Mouse (Mus musculus) hindbrain, embryonic 11.5 days (tissue): ENCODE data around the gene Agpat3. TPM values are rescaled to one million over a fixed set of nuclear protein-coding genes. Genes with fewer than 3 reads are reported as not detected.

Experiments
- ATAC-seq: fragments of 200-750 bp; cut with Nextera tagmentation; 2 replicates; pipeline ENCODE4 v1.8.0; 2017; ENCODE audit warnings: mild to moderate bottlenecking, moderate TSS enrichment, moderate library complexity; ENCODE audit not compliant: low FRiP score
- DNase-seq: peaks from one replicate; pipeline ENCODE4 v3.0.0-alpha.2; 2015; ENCODE audit warnings: low spot score
- H3K27ac ChIP-seq: fragments of 300-500 bp; sonication (generic); 2 replicates; pipeline ENCODE4 v1.5.1; 2014; ENCODE audit warnings: mild to moderate bottlenecking, low read depth, low read length
- H3K27me3 ChIP-seq: fragments of 300-500 bp; sonication (generic); 2 replicates; pipeline ENCODE4 v1.6.1; 2014; ENCODE audit warnings: mild to moderate bottlenecking, low read length, moderate library complexity, mixed read lengths; ENCODE audit not compliant: control insufficient read depth, insufficient read depth
- H3K36me3 ChIP-seq: fragments of 300-500 bp; sonication (generic); 2 replicates; pipeline ENCODE4 v1.6.1; 2014; ENCODE audit warnings: mild to moderate bottlenecking, low read length, moderate library complexity, mixed read lengths; ENCODE audit not compliant: control insufficient read depth, insufficient read depth
- H3K4me1 ChIP-seq: fragments of 300-500 bp; sonication (generic); replicated peaks from 2 replicates; pipeline ENCODE4 v1.6.1; 2014; ENCODE audit warnings: low read length, mixed read lengths; ENCODE audit not compliant: control insufficient read depth, insufficient read depth
- H3K4me2 ChIP-seq: fragments of 300-500 bp; sonication (generic); replicated peaks from 2 replicates; pipeline ENCODE4 v1.6.1; 2014; ENCODE audit warnings: mild to moderate bottlenecking, low read depth, low read length
- H3K4me3 ChIP-seq: fragments of 300-500 bp; sonication (generic); 2 replicates; pipeline ENCODE4 v1.5.1; 2014; ENCODE audit warnings: low read depth, low read length
- H3K9ac ChIP-seq: fragments of 300-500 bp; sonication (generic); 2 replicates; pipeline ENCODE4 v1.6.1; 2014; ENCODE audit warnings: low read depth, low read length
- H3K9me3 ChIP-seq: fragments of 300-500 bp; sonication (generic); 2 replicates; pipeline ENCODE4 v1.6.1; 2016; ENCODE audit warnings: low read length; ENCODE audit not compliant: control insufficient read depth
- WGBS: fragments of 180-500 bp; shearing (Covaris S2); extraction: QIAGEN DNeasy Blood & Tissue Kit; methylation state at CpG from one replicate; pipeline ENCODE4 v1.1.7; 2014; 5-methylcytosine and 5-hydroxymethylcytosine counted together
- polyA plus RNA-seq: library from polyadenylated mRNA; unstranded; fragments of >200 nt; fragmentation: Nextera tagmentation; extraction: Ambion mirVana; gene quantifications from 2 replicates; pipeline ENCODE4 v1.2.1, GENCODE M21; 2014

Agpat3 gene
- polyA plus RNA-seq, 1 experiment from 2014 or later, result 46.0 TPM

GRCm38 (mm10) chr10:78388216-78388980 is 36.1 kb upstream of the Agpat3 start:
- Histone ChIP-seq H3K9me3 (no peaks in the 10 kb centered on the region), H3K36me3 (no peaks in the 10 kb centered on the region), H3K9ac (no peak overlapping the region), H3K27me3 (peaks cover 17% of the 10 kb centered on the region), H3K4me2 (no peak overlapping the region), H3K4me1 (no peaks in the 10 kb centered on the region), H3K4me3 (no peak overlapping the region), H3K27ac (no peak overlapping the region)
- 70% methylated on average over 20 of the region's 20 CpGs for WGBS
- ATAC-seq, result no peak
- DNase-seq, result no peak

DNA sequence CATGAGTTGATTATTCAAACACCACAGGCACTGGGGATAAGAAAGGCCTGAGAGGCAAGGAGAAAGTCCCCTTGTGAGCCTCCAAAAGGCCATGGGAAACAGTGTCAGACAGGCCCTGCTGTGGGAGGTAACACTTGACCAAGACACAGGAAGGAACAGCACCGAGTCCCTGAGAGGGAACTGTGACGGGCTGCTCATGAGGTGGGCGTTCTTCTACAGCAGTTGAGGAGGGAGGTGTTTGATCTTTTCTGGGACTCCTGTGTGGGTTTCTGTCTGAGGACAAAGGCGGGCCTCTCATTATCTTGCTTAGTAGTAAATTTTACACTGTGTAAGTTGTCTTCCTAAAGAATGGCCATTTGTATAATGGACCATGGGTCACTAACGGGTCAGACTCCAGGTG is 33.2 kb upstream of the Agpat3 start:
- DNase-seq, result no peak
- Histone ChIP-seq H3K4me1 (no peaks in the 10 kb centered on the region), H3K36me3 (no peaks in the 10 kb centered on the region), H3K9me3 (no peaks in the 10 kb centered on the region), H3K4me3 (no peak overlapping the region), H3K27me3 (peaks cover 3% of the 10 kb centered on the region), H3K9ac (no peak overlapping the region), H3K4me2 (no peak overlapping the region), H3K27ac (no peak overlapping the region)
- ATAC-seq, result no peak
- 67% methylated on average over 5 of the region's 5 CpGs for WGBS

GRCm38 (mm10) chr10:78383567-78383966 is 31.3 kb upstream of the Agpat3 start:
- Histone ChIP-seq H3K4me3 (no peak overlapping the region), H3K4me2 (no peak overlapping the region), H3K36me3 (no peaks in the 10 kb centered on the region), H3K27me3 (no peaks in the 10 kb centered on the region), H3K9ac (no peak overlapping the region), H3K27ac (no peak overlapping the region), H3K9me3 (no peaks in the 10 kb centered on the region), H3K4me1 (no peaks in the 10 kb centered on the region)
- no peak for DNase-seq
- 80% methylated on average over 3 of the region's 3 CpGs for WGBS
- ATAC-seq, result no peak

GRCm38 (mm10) chr10:78378516-78378915 is 26.2 kb upstream of the Agpat3 start:
- Histone ChIP-seq H3K4me2 (no peak overlapping the region), H3K4me1 (no peaks in the 10 kb centered on the region), H3K4me3 (no peak overlapping the region), H3K9me3 (no peaks in the 10 kb centered on the region), H3K27me3 (no peaks in the 10 kb centered on the region), H3K36me3 (no peaks in the 10 kb centered on the region), H3K27ac (no peak overlapping the region), H3K9ac (no peak overlapping the region)
- ATAC-seq (no peak), DNase-seq (no peak)
- 95% methylated on average over 6 of the region's 7 CpGs for WGBS

DNA sequence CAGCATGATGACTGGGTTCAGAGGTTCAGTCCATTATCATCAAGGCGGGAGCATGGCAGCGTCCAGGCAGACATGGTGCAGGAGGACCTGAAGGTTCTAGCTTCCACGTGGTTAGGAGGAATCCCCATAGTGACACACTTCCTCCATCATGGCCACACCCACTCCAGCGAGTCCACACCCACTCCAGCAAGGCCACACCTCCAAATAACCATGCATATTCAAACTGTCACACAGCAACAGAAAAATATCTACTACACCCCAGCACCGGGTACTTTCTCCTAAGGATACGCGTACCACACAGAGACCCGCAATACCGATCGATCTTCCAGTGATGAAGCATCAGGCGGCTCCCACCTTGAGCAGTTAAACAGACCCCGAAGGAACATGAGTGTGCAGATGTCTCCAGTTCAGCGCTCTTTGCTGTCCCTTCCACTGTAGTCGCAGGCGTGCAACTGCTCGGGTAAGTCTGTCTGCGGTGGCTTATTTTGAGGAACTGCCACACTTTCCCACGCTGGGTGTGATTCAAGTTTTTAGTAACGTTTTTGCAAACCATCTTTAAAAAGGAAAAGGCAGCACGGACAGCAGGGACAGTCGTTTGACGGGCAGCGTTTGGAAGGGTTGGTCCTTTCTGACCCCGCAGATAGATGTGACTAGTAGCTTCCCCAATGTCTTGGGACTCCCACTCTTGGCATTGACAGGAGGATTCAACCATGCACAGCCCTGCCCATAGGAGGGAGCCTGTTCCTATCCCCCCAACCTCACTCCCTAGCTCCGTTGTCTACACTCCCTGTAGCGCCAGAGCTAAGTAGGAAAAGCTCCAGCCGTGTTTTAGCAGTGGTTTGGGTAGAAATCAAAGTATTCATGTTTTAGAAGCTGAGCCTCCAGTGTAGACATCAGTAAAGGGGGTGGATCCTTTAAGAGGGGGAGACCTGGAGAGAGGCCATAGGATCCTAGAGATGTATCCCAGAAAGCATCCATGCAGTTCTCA is 20.7 kb upstream of the Agpat3 start:
- Histone ChIP-seq H3K27ac (no peak overlapping the region), H3K4me3 (no peak overlapping the region), H3K4me2 (no peak overlapping the region), H3K27me3 (no peaks in the 10 kb centered on the region), H3K9ac (no peak overlapping the region), H3K4me1 (no peaks in the 10 kb centered on the region), H3K36me3 (no peaks in the 10 kb centered on the region), H3K9me3 (no peaks in the 10 kb centered on the region)
- ATAC-seq (no peak), DNase-seq (no peak)
- 66% methylated on average over 27 of the region's 27 CpGs for WGBS

DNA sequence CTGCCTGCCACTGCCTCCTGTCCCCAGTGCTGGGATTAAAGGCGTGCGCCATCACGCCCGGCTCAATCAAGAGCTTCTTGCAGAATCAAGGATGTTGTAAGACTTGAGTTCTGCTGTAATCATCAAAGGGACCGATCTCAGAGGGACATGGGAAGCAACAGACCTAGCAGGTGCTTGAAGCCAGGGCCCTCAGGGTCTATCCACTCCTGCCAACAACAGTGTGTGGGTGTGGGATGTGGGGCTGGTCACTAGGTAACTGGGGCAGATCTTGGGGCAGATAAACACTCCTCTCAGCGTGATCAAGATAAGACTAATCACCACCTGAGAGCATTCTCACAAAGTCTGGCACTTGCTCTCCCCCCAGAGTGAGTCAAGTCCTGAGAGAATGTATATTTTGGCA is 19.5 kb upstream of the Agpat3 start:
- ATAC-seq, result no peak
- Histone ChIP-seq H3K27ac (no peak overlapping the region), H3K9ac (no peak overlapping the region), H3K36me3 (no peaks in the 10 kb centered on the region), H3K27me3 (no peaks in the 10 kb centered on the region), H3K4me1 (no peaks in the 10 kb centered on the region), H3K4me2 (no peak overlapping the region), H3K4me3 (no peak overlapping the region), H3K9me3 (no peaks in the 10 kb centered on the region)
- no peak for DNase-seq
- WGBS, result 87% methylated on average over 6 of the region's 6 CpGs

- H3K9me3 ChIP-seq, result no peaks in the 10 kb centered on the region
- no peak overlapping the region for H3K27ac ChIP-seq
- H3K27me3 ChIP-seq, result no peaks in the 10 kb centered on the region
Observed at GRCm38 (mm10) chr10:78367586-78367985, 15.3 kb upstream of the Agpat3 start.

GRCm38 (mm10) chr10:78366851-78367312 is 14.6 kb upstream of the Agpat3 start:
- no peak for ATAC-seq
- Histone ChIP-seq H3K9me3 (no peaks in the 10 kb centered on the region), H3K4me1 (no peaks in the 10 kb centered on the region), H3K9ac (no peak overlapping the region), H3K36me3 (no peaks in the 10 kb centered on the region), H3K27ac (no peak overlapping the region), H3K4me3 (no peak overlapping the region), H3K27me3 (no peaks in the 10 kb centered on the region), H3K4me2 (no peak overlapping the region)
- WGBS, result 77% methylated on average over 9 of the region's 9 CpGs
- DNase-seq, result no peak

More at GRCm38 (mm10) chr10:78367586-78367985, 15.3 kb upstream of the Agpat3 start:
- 48% methylated on average over 4 of the region's 4 CpGs for WGBS
- H3K4me2 ChIP-seq, result no peak overlapping the region
- no peak overlapping the region for H3K9ac ChIP-seq
- H3K36me3 ChIP-seq, result no peaks in the 10 kb centered on the region
- no peak for ATAC-seq
- no peaks in the 10 kb centered on the region for H3K4me1 ChIP-seq
- no peak for DNase-seq
- no peak overlapping the region for H3K4me3 ChIP-seq
